Mouse (Mus musculus) CD4-positive, CD25-positive, alpha-beta regulatory T cell, adult 9 weeks (primary cell): ENCODE results near the gene Ttll9. TPM values are rescaled to one million over a fixed set of nuclear protein-coding genes. Genes with fewer than 3 reads are reported as not detected.

ENCODE experiments used
- polyA plus RNA-seq: library from polyadenylated mRNA; unstranded; fragments of 100-300 nt; shearing (Covaris generic); gene quantifications from one replicate; pipeline ENCODE4 v1.2.1, GENCODE M21; 2017

The Ttll9 gene
- 1.3 TPM for polyA plus RNA-seq

DNA sequence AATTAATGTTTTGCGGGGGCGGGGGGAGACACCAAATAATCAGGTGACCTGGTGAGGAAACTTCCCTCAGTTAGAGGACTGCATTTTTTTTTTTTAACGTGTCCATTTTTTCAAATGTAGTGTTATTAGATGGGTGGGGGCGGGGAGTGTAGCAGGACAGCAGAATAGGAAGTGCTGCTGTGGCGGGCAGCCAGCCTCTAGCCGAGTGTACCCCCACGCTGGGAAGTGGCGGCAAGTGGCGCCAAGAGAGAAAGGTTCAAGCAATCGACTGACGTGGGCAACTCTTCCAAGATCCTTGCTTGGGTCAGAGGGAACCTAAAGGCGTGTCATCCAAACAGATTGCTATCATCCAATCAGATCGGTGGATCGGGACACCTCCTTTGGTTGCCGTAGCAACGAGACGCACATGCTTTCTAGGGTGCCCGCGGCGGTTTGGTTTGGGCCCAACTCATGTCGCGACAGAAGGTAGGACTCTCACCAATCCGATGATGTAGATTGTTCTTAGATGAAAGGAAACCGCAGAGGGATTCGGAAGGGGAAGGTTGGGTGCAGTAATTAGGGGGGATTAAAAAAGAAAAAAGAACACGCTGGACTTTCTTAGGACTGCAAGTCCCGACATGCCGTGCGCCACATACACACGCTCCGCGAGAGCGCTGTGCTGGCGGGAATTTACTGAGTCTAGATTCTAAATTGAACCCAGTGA lies at the start of gene Ttll9:
Gene Ttll9, plus strand, starts transcription at position 395 of the 703 bp plus-strand sequence.

DNA sequence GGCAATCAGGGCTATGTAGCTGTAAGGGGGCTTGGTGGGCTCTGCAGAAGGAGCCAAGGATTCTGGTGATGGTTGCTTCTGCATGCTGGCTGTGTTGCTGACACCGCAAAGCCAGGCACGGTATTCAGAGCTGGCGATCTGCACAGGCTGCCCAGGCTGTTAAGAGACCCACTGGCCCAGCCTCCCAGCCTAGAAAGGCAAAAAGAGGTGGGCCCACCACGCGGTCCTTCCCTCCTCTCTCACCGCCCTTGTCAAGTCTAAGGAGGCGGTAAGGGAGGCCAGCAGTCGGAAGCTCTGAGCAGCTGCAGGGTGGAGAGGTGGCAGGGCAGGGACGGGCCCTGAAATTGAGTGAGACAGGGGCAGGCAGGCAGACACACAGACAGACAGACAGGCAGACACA lies 29.2 kb upstream of the Ttll9 start, which contains the start of gene Foxs1:
Gene Foxs1, minus strand, starts transcription at position 161 of the 400 bp plus-strand sequence.

DNA sequence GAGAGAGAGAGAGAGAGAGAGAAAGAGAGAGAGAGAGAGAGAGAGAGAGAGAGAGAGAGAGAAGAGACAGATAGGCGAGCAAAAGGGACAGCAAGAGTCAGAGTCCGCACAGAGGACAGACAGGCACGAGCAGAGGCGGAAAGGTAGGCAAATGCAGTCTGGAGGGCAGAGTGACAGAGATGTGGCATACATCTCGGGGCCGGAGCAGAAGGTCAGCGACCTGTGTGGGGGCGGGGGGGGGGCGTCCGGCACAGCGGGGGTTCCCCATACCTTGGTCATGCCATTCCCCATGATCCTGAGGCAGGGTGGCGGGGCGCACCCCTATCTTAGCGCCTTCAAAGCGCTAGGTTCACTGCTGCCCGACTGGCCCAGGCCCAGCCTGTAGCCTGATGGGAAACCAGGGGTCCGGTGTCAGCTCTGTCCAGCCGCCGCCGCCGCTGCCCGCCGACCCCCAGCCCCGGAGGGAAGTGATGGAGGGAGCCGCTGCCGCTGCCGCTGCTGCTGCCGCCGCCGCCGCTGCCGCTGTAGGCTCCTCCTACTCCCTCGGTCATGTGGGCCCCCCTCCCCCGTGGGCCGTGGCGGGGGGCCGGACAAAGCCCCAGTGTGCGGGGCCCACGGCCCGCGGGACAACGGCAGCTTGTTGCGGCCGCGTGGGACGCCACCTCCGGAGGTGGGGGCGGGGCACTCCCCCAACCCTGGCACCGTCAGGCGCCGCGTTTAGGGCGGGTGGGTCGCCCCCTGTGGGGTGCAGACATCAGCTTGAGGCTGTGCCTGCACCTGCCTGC lies 11.0 kb upstream of the Ttll9 start, which contains the start of gene Dusp15:
Gene Dusp15, minus strand, starts transcription at position 634 of the 785 bp plus-strand sequence.

DNA sequence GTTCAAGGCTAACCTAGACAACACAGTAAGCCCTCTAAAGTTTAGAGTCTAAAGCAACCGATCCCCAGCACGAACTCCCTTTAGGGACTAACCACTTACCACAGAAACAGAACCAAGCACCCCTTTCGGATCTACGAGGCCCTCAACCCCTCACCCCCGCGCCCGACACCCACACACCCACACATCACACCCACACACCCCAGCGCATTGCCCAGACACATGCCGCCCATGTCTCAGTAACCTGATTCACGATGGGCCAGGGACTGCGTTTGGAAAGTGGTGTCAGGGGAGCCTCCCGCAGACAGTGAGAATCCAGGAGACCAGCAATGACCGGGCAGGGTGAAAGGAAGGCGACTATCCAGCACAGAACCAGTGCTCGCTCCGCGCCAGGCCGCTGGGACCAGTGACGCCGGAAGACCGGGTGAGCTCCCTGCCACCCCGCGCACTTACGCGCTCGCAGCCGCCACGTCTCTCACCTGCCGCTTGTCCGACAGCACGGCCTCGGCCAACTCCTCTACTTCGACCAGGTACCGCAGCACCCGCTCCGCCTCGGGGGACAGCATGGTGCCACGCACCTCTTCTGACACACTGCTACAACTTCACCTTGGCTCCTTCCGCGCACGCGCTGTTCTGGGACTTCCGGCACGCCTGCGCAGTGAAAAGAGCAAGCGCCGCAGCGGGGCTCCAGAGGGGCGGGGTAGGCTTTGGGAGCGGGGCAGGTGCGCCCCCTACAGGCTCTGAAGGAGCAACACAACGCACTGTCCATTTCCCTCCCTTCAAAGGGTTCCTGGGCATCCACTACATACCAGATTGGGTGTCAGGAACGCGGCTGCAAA lies 52.7 kb downstream of the Ttll9 start, which contains the start of gene Pdrg1:
Gene Pdrg1, minus strand, starts transcription at position 670 of the 836 bp plus-strand sequence.

DNA sequence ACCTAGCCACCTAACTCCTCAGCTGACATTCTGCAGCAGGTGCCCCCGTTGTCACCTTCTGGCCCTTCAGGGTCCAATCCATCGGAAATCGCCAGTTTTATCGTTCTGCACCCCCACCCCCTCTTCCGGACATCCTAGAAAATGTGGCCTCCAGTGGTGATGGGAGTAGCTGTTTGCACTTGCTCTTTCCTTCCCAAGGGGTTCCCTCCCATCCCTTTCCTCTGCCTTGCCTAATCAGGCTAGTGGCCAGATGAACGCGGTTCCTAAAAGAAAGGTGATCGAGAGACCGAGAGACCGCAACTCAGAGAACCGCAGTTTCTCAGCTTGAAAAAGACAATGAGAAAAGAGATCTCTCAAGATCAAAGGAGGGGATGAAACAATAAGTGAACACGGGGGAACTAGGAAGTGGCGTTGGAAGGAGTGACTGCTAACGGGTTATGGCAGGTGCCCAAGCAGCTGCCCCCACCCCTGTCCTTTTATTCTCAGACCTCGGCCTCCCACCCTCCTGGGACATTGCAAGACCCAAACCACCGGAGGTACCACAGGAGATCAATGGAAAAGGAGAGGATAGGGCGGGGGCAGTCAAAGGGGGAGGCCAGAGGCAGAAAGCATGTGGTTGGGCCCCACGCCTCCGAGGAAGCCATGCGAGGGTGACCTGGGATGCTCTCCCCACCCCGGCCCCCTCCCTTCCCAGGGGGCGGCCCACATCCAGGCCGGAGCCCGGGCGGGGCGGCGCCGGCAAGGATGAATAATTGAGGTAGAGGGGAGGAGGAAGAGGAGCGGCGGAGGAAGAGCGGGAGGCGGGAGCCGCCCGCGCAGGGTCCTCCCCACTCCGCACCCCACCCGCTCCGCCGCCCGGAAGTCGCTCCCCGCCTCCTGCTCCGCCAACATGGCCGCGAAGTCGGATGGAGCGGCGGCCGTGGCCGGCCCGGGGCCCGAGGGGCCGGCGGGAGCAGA lies 69.1 kb downstream of the Ttll9 start, which contains the start of gene Xkr7:
Gene Xkr7, plus strand, starts transcription at position 727 of the 957 bp plus-strand sequence.

Other genes with a start within 250 kb of the Ttll9 start
- not detected for gene Id1, start 226.2 kb upstream of the Ttll9 start, polyA plus RNA-seq
- not detected for gene Cox4i2, start 208.3 kb upstream of the Ttll9 start, polyA plus RNA-seq
- 69.7 TPM for gene Bcl2l1, start 130.8 kb upstream of the Ttll9 start, polyA plus RNA-seq
- 4.1 TPM for gene Tpx2, start 114.5 kb upstream of the Ttll9 start, polyA plus RNA-seq
- not detected for gene Mylk2, start 51.1 kb upstream of the Ttll9 start, polyA plus RNA-seq
- not detected for gene Foxs1, start 29.3 kb upstream of the Ttll9 start, polyA plus RNA-seq
- gene Dusp15, start 10.8 kb upstream of the Ttll9 start, polyA plus RNA-seq: not detected
- 200 TPM for gene Pdrg1, start 52.9 kb downstream of the Ttll9 start, polyA plus RNA-seq
- gene Xkr7, start 69.4 kb downstream of the Ttll9 start, polyA plus RNA-seq: not detected
- not detected for gene Ccm2l, start 103.5 kb downstream of the Ttll9 start, polyA plus RNA-seq
- gene Hck, start 146.0 kb downstream of the Ttll9 start, polyA plus RNA-seq: 0.77 TPM
- gene Tm9sf4, start 198.8 kb downstream of the Ttll9 start, polyA plus RNA-seq: 71.9 TPM